Mouse (Mus musculus) heart, adult 2 months (tissue): ENCODE measurements around the gene Mpdu1. TPM values are rescaled to one million over a fixed set of nuclear protein-coding genes. Genes with fewer than 3 reads are reported as not detected.

Experiments
- DNase-seq, 2 experiments: peaks; one replicate each; pipeline ENCODE4 v3.0.0; 2021
- H3K27ac ChIP-seq: fragments of 200-600 bp; 2 replicates; pipeline ENCODE4 v1.8.1; 2022
- H3K27me3 ChIP-seq: fragments of 200-500 bp; 2 replicates; pipeline ENCODE4 v1.6.1; 2012; ENCODE audit warnings: mild to moderate bottlenecking, low read length, inconsistent platforms, mixed read lengths; ENCODE audit not compliant: control insufficient read depth, insufficient read depth
- H3K36me3 ChIP-seq: fragments of 200-500 bp; 2 replicates; pipeline ENCODE4 v1.6.1; 2012; ENCODE audit warnings: low read length, inconsistent platforms; ENCODE audit not compliant: control insufficient read depth, insufficient read depth
- H3K4me1 ChIP-seq: fragments of 200-500 bp; 2 replicates; pipeline ENCODE4 v1.6.1; 2011; ENCODE audit warnings: low read length; ENCODE audit not compliant: control insufficient read depth, insufficient read depth
- H3K4me3 ChIP-seq: fragments of 200-600 bp; 2 replicates; pipeline ENCODE4 v1.8.1; 2022
- H3K79me2 ChIP-seq: fragments of 200-500 bp; replicated peaks from 2 replicates; pipeline ENCODE4 v1.6.1; 2012; ENCODE audit warnings: mild to moderate bottlenecking, inconsistent platforms, low read length, moderate library complexity, mixed read lengths; ENCODE audit not compliant: control insufficient read depth, insufficient read depth
- H3K9ac ChIP-seq: fragments of 200-500 bp; 2 replicates; pipeline ENCODE4 v1.6.1; 2012; ENCODE audit warnings: low read depth, mild to moderate bottlenecking, control low read depth, inconsistent platforms, low read length, mixed read lengths
- CTCF ChIP-seq: fragments of 200-600 bp; IDR thresholded peaks from 2 replicates; pipeline ENCODE4 v1.8.1; 2022; ENCODE audit warnings: antibody characterized with exemption, mild to moderate bottlenecking, moderate library complexity
- EP300 ChIP-seq: fragments of 200-500 bp; IDR thresholded peaks from 2 replicates; pipeline ENCODE4 v1.6.1; 2011; ENCODE audit warnings: low read depth, low read length, control low read depth; ENCODE audit not compliant: insufficient read depth
- POLR2A ChIP-seq: fragments of 200-500 bp; IDR thresholded peaks from 2 replicates; pipeline ENCODE4 v1.6.1; 2011; ENCODE audit warnings: mild to moderate bottlenecking, low read depth, low read length, control low read depth; ENCODE audit not compliant: insufficient read depth
- WGBS: fragments of 180-500 bp; shearing (Covaris S2); methylation state at CpG from one replicate; pipeline ENCODE4 v1.1.7; 2018; 5-methylcytosine and 5-hydroxymethylcytosine counted together
- intact Hi-C: fragments of 180-260 bp; cut with DNase I; formaldehyde crosslinking; loops from one replicate; pipeline ENCODE4 v1.15.1; 2025
- polyA plus RNA-seq: library from polyadenylated mRNA; depleted of rRNA; stranded (reverse); fragments of >200 nt; gene quantifications from 2 replicates; pipeline ENCODE4 v1.2.3, GENCODE M21; 2012
- total RNA-seq, 2 experiments: library from RNA; stranded (reverse); gene quantifications; 2 replicates each; pipeline ENCODE4 v1.2.3; 2021

The Mpdu1 gene
- total and polyA plus RNA-seq, 3 experiments, result 13.7 to 40.8 (median 14.2) TPM

- intact Hi-C loops, result loop anchor here (2.0 kb wide), 2 partner anchors 27 to 99 kb away; no protein-coding TSS in a partner anchor
- H3K27ac ChIP-seq, result no peak within 1 kb of the TSS
- DNase-seq, result peak; percentile 70 to 76
- no peaks in the 10 kb centered on the region for H3K36me3 ChIP-seq
- no peak within 1 kb of the TSS for H3K4me3 ChIP-seq
- no peaks in the 10 kb centered on the region for H3K27me3 ChIP-seq
- H3K9ac ChIP-seq, result peak within 1 kb of the TSS; percentile 10; the same call in 1 of the 2 replicates
- TF ChIP-seq POLR2A (no peak), CTCF (peak; percentile 90)
- 24% methylated on average over 34 of the region's 34 CpGs for WGBS
- peaks cover 2% of the 10 kb centered on the region for H3K4me1 ChIP-seq
- no peaks in the 10 kb centered on the region for H3K79me2 ChIP-seq
Observed at GRCm38 (mm10) chr11:69655264-69656064, 7.0 kb downstream of the Mpdu1 start, which contains the start of gene Sox15. Sox15 (plus strand) TSS chr11:69655314.

- Histone ChIP-seq H3K4me1 (peaks cover 2% of the 10 kb centered on the region), H3K9ac (no peak overlapping the region)
Observed at GRCm38 (mm10) chr11:69654760-69655159, 7.7 kb downstream of the Mpdu1 start.

GRCm38 (mm10) chr11:69653399-69653798 is 9.0 kb downstream of the Mpdu1 start:
- 55% methylated on average over 5 of the region's 5 CpGs for WGBS
- H3K36me3 ChIP-seq, result no peaks in the 10 kb centered on the region
- intact Hi-C loops, result no loop called here
- no peak overlapping the region for H3K27ac ChIP-seq
- H3K27me3 ChIP-seq, result no peaks in the 10 kb centered on the region
- TF ChIP-seq CTCF (no peak), POLR2A (no peak), EP300 (no peak)
- DNase-seq, result no peak
- H3K79me2 ChIP-seq, result no peaks in the 10 kb centered on the region
- H3K9ac ChIP-seq, result no peak overlapping the region
- H3K4me3 ChIP-seq, result no peak overlapping the region
- peaks cover 2% of the 10 kb centered on the region for H3K4me1 ChIP-seq

More at GRCm38 (mm10) chr11:69654760-69655159, 7.7 kb downstream of the Mpdu1 start:
- DNase-seq, result no peak
- WGBS, result 46% methylated on average over 9 of the region's 9 CpGs
- H3K27me3 ChIP-seq, result no peaks in the 10 kb centered on the region
- TF ChIP-seq CTCF, result no peak
- TF ChIP-seq POLR2A, result no peak
- TF ChIP-seq EP300, result no peak
- H3K27ac ChIP-seq, result no peak overlapping the region
- H3K4me3 ChIP-seq, result no peak overlapping the region
- H3K36me3 ChIP-seq, result no peaks in the 10 kb centered on the region
- H3K79me2 ChIP-seq, result no peaks in the 10 kb centered on the region
- intact Hi-C loops, result loop anchor here (2.0 kb wide), 1 partner anchor 100 kb away; no protein-coding TSS in a partner anchor

GRCm38 (mm10) chr11:69645860-69646259 is 16.6 kb downstream of the Mpdu1 start:
- no peak overlapping the region for H3K9ac ChIP-seq
- WGBS, result 69% methylated on average over 5 of the region's 5 CpGs
- H3K4me1 ChIP-seq, result no peaks in the 10 kb centered on the region
- no peak overlapping the region for H3K27ac ChIP-seq
- H3K27me3 ChIP-seq, result no peaks in the 10 kb centered on the region
- H3K79me2 ChIP-seq, result no peaks in the 10 kb centered on the region
- DNase-seq, result no peak
- H3K36me3 ChIP-seq, result peaks cover 5% of the 10 kb centered on the region
- TF ChIP-seq POLR2A (no peak), EP300 (no peak), CTCF (no peak)
- intact Hi-C loops, result no loop called here
- H3K4me3 ChIP-seq, result no peak overlapping the region

GRCm38 (mm10) chr11:69635471-69635870 is 27.0 kb downstream of the Mpdu1 start:
- Histone ChIP-seq H3K4me1 (peaks cover 5% of the 10 kb centered on the region), H3K27me3 (no peaks in the 10 kb centered on the region), H3K4me3 (no peak overlapping the region), H3K79me2 (peaks cover 2% of the 10 kb centered on the region), H3K36me3 (peaks cover 19% of the 10 kb centered on the region), H3K27ac (no peak overlapping the region), H3K9ac (no peak overlapping the region)
- intact Hi-C loops, result no loop called here
- DNase-seq, result no peak
- WGBS, result 77% methylated on average over 3 of the region's 3 CpGs
- TF ChIP-seq EP300 (no peak), CTCF (no peak)
